Mouse (Mus musculus): ENCODE results near the gene Nfatc3.

GRCm38 (mm10) chr8:106135672-106136071 lies 77.0 kb downstream of the Nfatc3 start:
- TF ChIP-seq CHD2 (IDR thresholded peaks at IDR 0.05; ENCODE audit: low read depth, low read length) (no peak), MAFK (IDR thresholded peaks at IDR 0.05; ENCODE audit: insufficient read depth, low read depth, low read length) (no peak), ZC3H11A (IDR thresholded peaks at IDR 0.05; ENCODE audit: borderline replicate concordance, low read depth, low read length) (no peak), HCFC1 (IDR thresholded peaks at IDR 0.05; ENCODE audit: borderline replicate concordance, insufficient read depth, low read length) (no peak), ZNF384 (IDR thresholded peaks at IDR 0.05; ENCODE audit: low read depth, low read length) (no peak)
